Mouse (Mus musculus): ENCODE measurements at regions not wholly inside any gene's neighbourhood (a gene's known extent, or its start where the extent isn't known, plus 50 kb on each side); places are given as distances from the start of the nearest gene placed in this dataset.

- H3K4me1 ChIP-seq (replicated peaks; ENCODE audit: control insufficient read depth, insufficient read depth, low read length) = no peaks in the 10 kb centered on the region
- H3K9me3 ChIP-seq (ENCODE audit: control insufficient read depth, low read length) = no peaks in the 10 kb centered on the region
- ATAC-seq (replicated peaks; ENCODE audit: low FRiP score) = no peak
- H3K9ac ChIP-seq (ENCODE audit: low read depth, low read length) = no peak overlapping the region
- WGBS = 84% methylated on average over 12 of the region's 12 CpGs
- DNase-seq (ENCODE audit: low spot score) = no peak
- H3K4me2 ChIP-seq = no peak overlapping the region
- H3K4me3 ChIP-seq (ENCODE audit: low read depth, low read length) = no peak overlapping the region
- peaks cover 3% of the 10 kb centered on the region; the same call in 1 of the 2 replicates for H3K27me3 ChIP-seq (replicated peaks; ENCODE audit: control insufficient read depth, insufficient read depth, low read length)
- no peaks in the 10 kb centered on the region for H3K36me3 ChIP-seq (ENCODE audit: control insufficient read depth, insufficient read depth, low read length)
- no peak overlapping the region for H3K27ac ChIP-seq (ENCODE audit: low read depth, low read length)
Measured at GRCm38 (mm10) chr14:60515094-60515786, 118.6 kb upstream of the Spata13 start.

- 92% methylated on average over 11 of the region's 11 CpGs for WGBS
- no peak overlapping the region for H3K9ac ChIP-seq (ENCODE audit: low read depth, low read length)
- H3K4me3 ChIP-seq (ENCODE audit: low read depth, low read length) = no peak overlapping the region
- no peaks in the 10 kb centered on the region for H3K36me3 ChIP-seq (ENCODE audit: control insufficient read depth, insufficient read depth, low read length)
- ATAC-seq (replicated peaks; ENCODE audit: low FRiP score) (no peak), DNase-seq (ENCODE audit: low spot score) (no peak)
- H3K27ac ChIP-seq (ENCODE audit: low read depth, low read length) = no peak overlapping the region
- H3K4me1 ChIP-seq (replicated peaks; ENCODE audit: control insufficient read depth, insufficient read depth, low read length) = no peaks in the 10 kb centered on the region
- no peak overlapping the region for H3K4me2 ChIP-seq
- no peaks in the 10 kb centered on the region for H3K9me3 ChIP-seq (ENCODE audit: control insufficient read depth, low read length)
- peaks cover 3% of the 10 kb centered on the region; the same call in 1 of the 2 replicates for H3K27me3 ChIP-seq (replicated peaks; ENCODE audit: control insufficient read depth, insufficient read depth, low read length)
Measured at GRCm38 (mm10) chr14:60517891-60518290, 115.9 kb upstream of the Spata13 start.

GRCm38 (mm10) chr14:60523010-60523409, 110.8 kb upstream of the Spata13 start:
- Histone ChIP-seq H3K9me3 (ENCODE audit: control insufficient read depth, low read length) (no peaks in the 10 kb centered on the region), H3K27ac (ENCODE audit: low read depth, low read length) (no peak overlapping the region), H3K4me1 (replicated peaks; ENCODE audit: control insufficient read depth, insufficient read depth, low read length) (no peaks in the 10 kb centered on the region), H3K9ac (ENCODE audit: low read depth, low read length) (no peak overlapping the region), H3K4me2 (no peak overlapping the region), H3K4me3 (ENCODE audit: low read depth, low read length) (no peak overlapping the region), H3K27me3 (replicated peaks; ENCODE audit: control insufficient read depth, insufficient read depth, low read length) (peaks cover 3% of the 10 kb centered on the region; the same call in 1 of the 2 replicates), H3K36me3 (ENCODE audit: control insufficient read depth, insufficient read depth, low read length) (no peaks in the 10 kb centered on the region)
- 36% methylated on average over 1 of the region's 1 CpGs for WGBS
- ATAC-seq (replicated peaks; ENCODE audit: low FRiP score) (no peak), DNase-seq (ENCODE audit: low spot score) (no peak)

- no peaks in the 10 kb centered on the region for H3K36me3 ChIP-seq (ENCODE audit: control insufficient read depth, insufficient read depth, low read length)
- H3K9me3 ChIP-seq (ENCODE audit: control insufficient read depth, low read length) = no peaks in the 10 kb centered on the region
- no peak overlapping the region for H3K4me3 ChIP-seq (ENCODE audit: low read depth, low read length)
- no peak for ATAC-seq (replicated peaks; ENCODE audit: low FRiP score)
- H3K4me1 ChIP-seq (replicated peaks; ENCODE audit: control insufficient read depth, insufficient read depth, low read length) = no peaks in the 10 kb centered on the region
- no peak overlapping the region for H3K4me2 ChIP-seq
- WGBS = 68% methylated on average over 4 of the region's 4 CpGs
- no peak overlapping the region for H3K9ac ChIP-seq (ENCODE audit: low read depth, low read length)
- H3K27ac ChIP-seq (ENCODE audit: low read depth, low read length) = no peak overlapping the region
- H3K27me3 ChIP-seq (replicated peaks; ENCODE audit: control insufficient read depth, insufficient read depth, low read length) = no peaks in the 10 kb centered on the region
- DNase-seq (ENCODE audit: low spot score) = no peak
Measured at GRCm38 (mm10) chr14:60524869-60525268, 108.9 kb upstream of the Spata13 start.

DNA sequence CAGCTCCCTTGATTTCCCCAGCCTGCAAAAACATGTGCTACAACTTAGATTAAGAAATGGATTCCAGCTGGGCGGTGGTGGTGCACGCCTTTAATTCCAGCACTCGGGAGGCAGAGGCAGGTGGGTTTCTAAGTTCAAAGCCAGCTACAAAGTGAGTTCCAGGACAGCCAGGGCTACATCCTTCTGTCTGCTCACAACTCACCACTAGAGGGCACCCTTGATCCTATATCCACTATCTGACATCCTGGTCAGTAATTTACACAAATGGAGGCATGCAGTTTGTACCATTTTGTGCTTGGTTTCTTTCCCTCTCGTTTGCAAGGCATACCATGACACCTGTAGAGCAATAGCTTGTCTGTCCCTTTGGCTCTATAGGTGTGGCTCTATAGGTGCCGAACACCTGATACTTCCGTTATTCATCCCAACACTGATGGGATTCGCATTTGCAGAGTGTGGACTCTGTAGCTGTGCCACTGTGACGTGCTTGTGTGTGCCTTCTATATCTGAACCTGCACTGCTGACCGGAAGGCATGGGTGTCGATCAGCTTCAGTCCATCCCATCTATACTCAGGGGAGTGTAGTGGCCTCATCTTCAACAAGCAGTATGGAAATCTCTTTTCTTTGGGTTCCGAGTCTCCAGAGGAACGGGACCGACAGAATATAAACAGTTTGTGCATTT, 108.4 kb upstream of the Spata13 start:
- no peak overlapping the region for H3K27ac ChIP-seq (ENCODE audit: low read depth, low read length)
- no peak overlapping the region for H3K9ac ChIP-seq (ENCODE audit: low read depth, low read length)
- no peaks in the 10 kb centered on the region for H3K9me3 ChIP-seq (ENCODE audit: control insufficient read depth, low read length)
- H3K36me3 ChIP-seq (ENCODE audit: control insufficient read depth, insufficient read depth, low read length) = no peaks in the 10 kb centered on the region
- no peaks in the 10 kb centered on the region for H3K27me3 ChIP-seq (replicated peaks; ENCODE audit: control insufficient read depth, insufficient read depth, low read length)
- DNase-seq (ENCODE audit: low spot score) (peak; percentile 40), ATAC-seq (replicated peaks; ENCODE audit: low FRiP score) (no peak)
- no peak overlapping the region for H3K4me3 ChIP-seq (ENCODE audit: low read depth, low read length)
- H3K4me1 ChIP-seq (replicated peaks; ENCODE audit: control insufficient read depth, insufficient read depth, low read length) = no peaks in the 10 kb centered on the region
- WGBS = 64% methylated on average over 13 of the region's 13 CpGs
- no peak overlapping the region for H3K4me2 ChIP-seq

DNA sequence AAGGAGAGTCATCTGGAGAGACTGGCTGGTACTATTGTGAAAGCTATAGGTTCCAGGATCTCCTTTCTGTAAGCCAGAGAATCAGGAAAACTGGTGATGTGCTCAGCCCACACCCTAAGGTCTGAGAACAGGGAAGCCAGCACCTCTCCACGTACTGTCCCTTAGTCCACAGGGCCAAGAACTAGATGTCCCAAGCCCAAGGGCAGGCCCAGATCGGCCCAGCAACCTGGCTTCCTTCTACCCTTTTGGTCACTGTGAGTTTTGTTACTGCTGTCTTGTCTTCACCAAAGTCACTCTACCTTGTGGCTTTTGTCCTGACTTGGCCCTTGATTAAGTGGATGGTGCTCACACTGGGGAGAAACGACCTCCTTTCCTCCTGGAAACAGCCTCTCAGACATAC, 107.8 kb upstream of the Spata13 start:
- H3K4me1 ChIP-seq (replicated peaks; ENCODE audit: control insufficient read depth, insufficient read depth, low read length) = no peaks in the 10 kb centered on the region
- no peaks in the 10 kb centered on the region for H3K36me3 ChIP-seq (ENCODE audit: control insufficient read depth, insufficient read depth, low read length)
- H3K27ac ChIP-seq (ENCODE audit: low read depth, low read length) = no peak overlapping the region
- H3K27me3 ChIP-seq (replicated peaks; ENCODE audit: control insufficient read depth, insufficient read depth, low read length) = no peaks in the 10 kb centered on the region
- no peak for ATAC-seq (replicated peaks; ENCODE audit: low FRiP score)
- no peak overlapping the region for H3K4me3 ChIP-seq (ENCODE audit: low read depth, low read length)
- no peaks in the 10 kb centered on the region for H3K9me3 ChIP-seq (ENCODE audit: control insufficient read depth, low read length)
- no peak overlapping the region for H3K4me2 ChIP-seq
- 65% methylated on average over 3 of the region's 3 CpGs for WGBS
- DNase-seq (ENCODE audit: low spot score) = no peak
- no peak overlapping the region for H3K9ac ChIP-seq (ENCODE audit: low read depth, low read length)

GRCm38 (mm10) chr14:60526832-60527231, 107.0 kb upstream of the Spata13 start:
- no peak overlapping the region for H3K4me2 ChIP-seq
- no peak overlapping the region for H3K9ac ChIP-seq (ENCODE audit: low read depth, low read length)
- DNase-seq (ENCODE audit: low spot score) (no peak), ATAC-seq (replicated peaks; ENCODE audit: low FRiP score) (no peak)
- H3K9me3 ChIP-seq (ENCODE audit: control insufficient read depth, low read length) = no peaks in the 10 kb centered on the region
- H3K27me3 ChIP-seq (replicated peaks; ENCODE audit: control insufficient read depth, insufficient read depth, low read length) = no peaks in the 10 kb centered on the region
- no peaks in the 10 kb centered on the region for H3K36me3 ChIP-seq (ENCODE audit: control insufficient read depth, insufficient read depth, low read length)
- 84% methylated on average over 10 of the region's 10 CpGs for WGBS
- H3K27ac ChIP-seq (ENCODE audit: low read depth, low read length) = no peak overlapping the region
- H3K4me3 ChIP-seq (ENCODE audit: low read depth, low read length) = no peak overlapping the region
- no peaks in the 10 kb centered on the region for H3K4me1 ChIP-seq (replicated peaks; ENCODE audit: control insufficient read depth, insufficient read depth, low read length)

DNA sequence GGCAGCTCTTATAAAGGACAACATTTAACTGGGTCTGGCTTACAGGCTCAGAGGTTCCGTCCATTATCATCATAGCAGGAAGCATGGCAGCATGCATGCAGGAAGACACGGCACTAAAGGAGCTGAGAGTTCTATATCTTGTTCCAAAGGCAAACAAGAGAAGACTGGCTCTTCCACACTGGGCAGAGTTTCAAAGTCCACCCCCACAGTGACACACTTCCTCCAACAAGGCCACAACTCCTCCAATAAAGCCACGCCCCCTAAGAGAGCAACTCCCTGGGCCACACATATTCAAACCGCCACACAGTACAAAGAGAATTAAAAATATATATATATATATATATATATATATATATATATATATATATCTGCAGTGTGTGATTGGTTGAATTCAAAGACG, 105.8 kb upstream of the Spata13 start:
- H3K9ac ChIP-seq (ENCODE audit: low read depth, low read length) = no peak overlapping the region
- H3K9me3 ChIP-seq (ENCODE audit: control insufficient read depth, low read length) = no peaks in the 10 kb centered on the region
- ATAC-seq (replicated peaks; ENCODE audit: low FRiP score) (no peak), DNase-seq (ENCODE audit: low spot score) (no peak)
- 78% methylated on average over 5 of the region's 5 CpGs for WGBS
- H3K4me2 ChIP-seq = no peak overlapping the region
- no peak overlapping the region for H3K4me3 ChIP-seq (ENCODE audit: low read depth, low read length)
- H3K27me3 ChIP-seq (replicated peaks; ENCODE audit: control insufficient read depth, insufficient read depth, low read length) = no peaks in the 10 kb centered on the region
- no peaks in the 10 kb centered on the region for H3K4me1 ChIP-seq (replicated peaks; ENCODE audit: control insufficient read depth, insufficient read depth, low read length)
- H3K27ac ChIP-seq (ENCODE audit: low read depth, low read length) = no peak overlapping the region
- no peaks in the 10 kb centered on the region for H3K36me3 ChIP-seq (ENCODE audit: control insufficient read depth, insufficient read depth, low read length)

- 73% methylated on average over 7 of the region's 7 CpGs for WGBS
Measured at GRCm38 (mm10) chr14:60528520-60528919, 105.3 kb upstream of the Spata13 start.

More at GRCm38 (mm10) chr14:60528520-60528919, 105.3 kb upstream of the Spata13 start:
- H3K9ac ChIP-seq (ENCODE audit: low read depth, low read length) = no peak overlapping the region
- H3K9me3 ChIP-seq (ENCODE audit: control insufficient read depth, low read length) = no peaks in the 10 kb centered on the region
- no peak overlapping the region for H3K4me2 ChIP-seq
- no peak overlapping the region for H3K4me3 ChIP-seq (ENCODE audit: low read depth, low read length)
- no peaks in the 10 kb centered on the region for H3K4me1 ChIP-seq (replicated peaks; ENCODE audit: control insufficient read depth, insufficient read depth, low read length)
- no peak for DNase-seq (ENCODE audit: low spot score)
- no peak for ATAC-seq (replicated peaks; ENCODE audit: low FRiP score)
- no peak overlapping the region for H3K27ac ChIP-seq (ENCODE audit: low read depth, low read length)
- no peaks in the 10 kb centered on the region for H3K36me3 ChIP-seq (ENCODE audit: control insufficient read depth, insufficient read depth, low read length)
- no peaks in the 10 kb centered on the region for H3K27me3 ChIP-seq (replicated peaks; ENCODE audit: control insufficient read depth, insufficient read depth, low read length)

All from liver, embryonic 11.5 days (tissue).